Mouse (Mus musculus) myocyte (in vitro differentiated cells): ENCODE measurements at regions not wholly inside any gene's neighbourhood (a gene's known extent, or its start where the extent isn't known, plus 50 kb on each side); places are given as distances from the start of the nearest gene placed in this dataset.
"Not testable (repeated sequence)": the region's sequence is repeated elsewhere in the genome, so short reads cannot be mapped to it uniquely, and the experiment has no call there.

Experiments
- CEBPB ChIP-seq: IDR thresholded peaks from 2 replicates; pipeline ENCODE4 v1.6.1; 2011; ENCODE audit warnings: mild to moderate bottlenecking, moderate library complexity; ENCODE audit not compliant: poor library complexity, insufficient read depth, severe bottlenecking
- E2F4 ChIP-seq: IDR thresholded peaks from one replicate; pipeline ENCODE4 v1.6.1; 2011; ENCODE audit warnings: mild to moderate bottlenecking, control low read depth, moderate library complexity; ENCODE audit not compliant: insufficient read depth
- MAX ChIP-seq: IDR thresholded peaks from one replicate; pipeline ENCODE4 v1.6.1; 2011; ENCODE audit warnings: low read depth, mild to moderate bottlenecking, control low read depth
- MYOD1 ChIP-seq, 3 experiments: IDR thresholded peaks; one replicate each; pipeline ENCODE4 v1.6.1; 2011; ENCODE audit warnings: control low read depth in 2 of 3, low read depth in 2 of 3, mild to moderate bottlenecking in 2 of 3, moderate library complexity in 1 of 3; ENCODE audit not compliant: insufficient read length in 2 of 3, control insufficient read depth in 1 of 3
- MYOG ChIP-seq, 3 experiments: IDR thresholded peaks; one replicate each; pipeline ENCODE4 v1.6.1; 2011; ENCODE audit warnings: control low read depth in 2 of 3, low read depth in 2 of 3, mild to moderate bottlenecking in 2 of 3; ENCODE audit not compliant: insufficient read length in 2 of 3, control insufficient read depth in 1 of 3, insufficient read depth in 1 of 3
- POLR2A ChIP-seq: IDR thresholded peaks from one replicate; pipeline ENCODE4 v1.6.1; 2011; ENCODE audit warnings: low read depth, mild to moderate bottlenecking, control low read depth, moderate library complexity; ENCODE audit not compliant: insufficient read length
- TCF12 ChIP-seq: IDR thresholded peaks from one replicate; pipeline ENCODE4 v1.6.1; 2011; ENCODE audit warnings: mild to moderate bottlenecking, control low read depth; ENCODE audit not compliant: poor library complexity, insufficient read depth, severe bottlenecking
- TCF3 ChIP-seq: IDR thresholded peaks from one replicate; pipeline ENCODE4 v1.6.1; 2011; ENCODE audit warnings: low read depth, control low read depth; ENCODE audit not compliant: insufficient read length

DNA sequence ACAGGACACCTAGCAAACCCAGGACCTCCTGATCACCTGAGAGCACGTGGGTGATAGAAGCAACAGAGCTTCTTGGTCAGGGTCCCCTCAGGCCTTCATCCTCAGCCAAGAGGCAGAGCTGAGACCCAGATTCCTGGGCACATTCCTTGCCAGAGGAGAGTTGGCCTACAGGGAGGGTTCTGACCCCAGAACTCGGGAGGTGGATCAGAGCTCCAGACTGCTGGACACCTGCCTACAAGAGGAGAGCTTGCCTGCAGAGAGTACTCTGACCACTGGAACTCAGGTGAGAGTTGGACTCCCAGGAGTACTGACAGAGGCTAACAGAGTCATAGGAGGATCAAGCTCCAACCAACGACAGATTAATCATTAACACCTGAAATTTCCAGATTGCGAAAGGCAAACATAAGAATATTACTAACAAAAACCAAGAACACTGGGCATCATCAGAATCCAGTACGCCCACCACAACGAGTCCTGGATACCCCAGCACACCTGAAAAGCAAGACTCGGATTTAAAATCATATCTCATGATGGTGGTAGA is 124.8 kb downstream of the Ly6f start:
- not testable (repeated sequence) for TF ChIP-seq MYOD1 (IDR thresholded peaks at IDR 0.05; ENCODE audit: control insufficient read depth in 1 of 3, insufficient read length in 2 of 3, low read depth in 2 of 3); POLR2A; E2F4; MYOG (IDR thresholded peaks at IDR 0.05; ENCODE audit: control insufficient read depth in 1 of 3, insufficient read depth in 1 of 3, insufficient read length in 2 of 3, low read depth in 2 of 3); CEBPB; TCF12; TCF3; MAX
